Mouse (Mus musculus): Measurements from ENCODE around the gene Rnf148. TPM values are rescaled to one million over a fixed set of nuclear protein-coding genes. Genes with fewer than 3 reads are reported as not detected.

Rnf148 gene
- polyA plus RNA-seq (2014; fragmentation: Nextera tagmentation; extraction: Ambion mirVana), result not detected in 2 replicates

GRCm38 (mm10) chr6:23655036-23655435 is at the start of gene Rnf148:
Gene Rnf148 (minus strand): TSS chr6:23655136.
- WGBS, result 74% methylated on average over 2 of the region's 2 CpGs
- TF ChIP-seq CTCF (IDR thresholded peaks at IDR 0.05; ENCODE audit: low read depth), result no peak

DNA sequence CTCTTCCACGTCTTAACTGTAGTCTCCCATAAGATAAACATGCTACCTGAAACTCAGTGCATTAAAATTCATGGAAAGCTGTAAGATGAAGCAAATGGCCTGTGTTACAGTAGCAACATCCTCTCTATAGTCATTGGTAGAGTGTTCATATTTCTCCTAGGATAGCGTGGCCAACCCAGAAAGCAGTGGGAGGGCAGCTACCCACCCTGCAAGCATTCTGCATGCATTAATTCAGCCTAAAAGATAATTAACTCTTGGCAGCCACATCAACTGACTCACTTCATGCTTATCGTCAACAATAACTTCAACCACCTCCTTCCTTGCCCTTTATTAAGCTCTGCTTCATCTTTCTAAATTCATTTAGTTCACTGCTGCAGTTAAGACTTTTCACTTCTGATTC is 45.9 kb upstream of the Rnf148 start:
- ATAC-seq (ENCODE audit: insufficient read depth), result no peak
- no peak for DNase-seq
- no peaks in the 10 kb centered on the region for H3K36me3 ChIP-seq (ENCODE audit: insufficient read depth)

More at GRCm38 (mm10) chr6:23655036-23655435, at the start of gene Rnf148:
- DNase-seq (no peak), ATAC-seq (ENCODE audit: insufficient read depth) (no peak)
- H3K27ac ChIP-seq (ENCODE audit: low read depth), result no peak within 1 kb of the TSS
- no peaks in the 10 kb centered on the region for H3K36me3 ChIP-seq (ENCODE audit: insufficient read depth)
- no peak within 1 kb of the TSS for H3K9ac ChIP-seq
- no peaks in the 10 kb centered on the region for H3K9me3 ChIP-seq (ENCODE audit: low read depth, low read length)
- H3K27me3 ChIP-seq (ENCODE audit: insufficient read depth, low read length), result no peaks in the 10 kb centered on the region
- no peaks in the 10 kb centered on the region for H3K4me1 ChIP-seq (ENCODE audit: insufficient read depth)
- no peak within 1 kb of the TSS for H3K4me2 ChIP-seq
- H3K4me3 ChIP-seq (ENCODE audit: low read depth, low read length), result no peak within 1 kb of the TSS

DNA sequence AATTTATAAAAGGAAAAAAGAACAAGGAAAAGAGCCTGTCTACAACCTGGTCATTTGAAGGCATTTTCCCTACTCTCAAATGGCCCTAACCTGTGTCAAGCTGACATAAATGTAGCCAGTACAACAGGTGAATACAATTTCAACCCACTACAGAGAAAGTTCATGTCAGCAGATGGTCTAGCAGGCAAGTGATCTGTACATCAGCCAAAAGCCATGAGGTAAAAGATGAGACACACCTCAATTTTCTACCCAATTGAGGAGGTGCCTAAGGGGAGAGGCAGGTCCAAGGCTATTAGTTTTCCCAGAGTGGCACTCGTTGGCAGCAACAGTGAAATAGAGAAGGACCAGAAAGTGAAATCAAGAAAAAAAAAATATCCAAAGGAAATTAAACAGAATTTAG is 23.2 kb upstream of the Rnf148 start:
- Histone ChIP-seq H3K4me2 (no peak overlapping the region), H3K27ac (ENCODE audit: low read depth) (no peak overlapping the region), H3K9me3 (ENCODE audit: low read depth, low read length) (no peaks in the 10 kb centered on the region), H3K4me1 (ENCODE audit: insufficient read depth) (no peaks in the 10 kb centered on the region), H3K27me3 (ENCODE audit: insufficient read depth, low read length) (no peaks in the 10 kb centered on the region), H3K4me3 (ENCODE audit: low read depth, low read length) (no peak overlapping the region), H3K9ac (no peak overlapping the region), H3K36me3 (ENCODE audit: insufficient read depth) (no peaks in the 10 kb centered on the region)
- whole genome bisulfite sequencing, result 50% methylated on average over 1 of the region's 1 CpGs
- ATAC-seq (ENCODE audit: insufficient read depth) (no peak), DNase-seq (no peak)
- TF ChIP-seq CTCF (IDR thresholded peaks at IDR 0.05; ENCODE audit: low read depth), result no peak

More for the DNA sequence above, 45.9 kb upstream of the Rnf148 start:
- Histone ChIP-seq H3K4me2 (no peak overlapping the region), H3K4me3 (ENCODE audit: low read depth, low read length) (no peak overlapping the region), H3K27me3 (ENCODE audit: insufficient read depth, low read length) (no peaks in the 10 kb centered on the region), H3K4me1 (ENCODE audit: insufficient read depth) (no peaks in the 10 kb centered on the region), H3K9me3 (ENCODE audit: low read depth, low read length) (no peaks in the 10 kb centered on the region), H3K27ac (ENCODE audit: low read depth) (no peak overlapping the region), H3K9ac (no peak overlapping the region)
- WGBS, result 62% methylated on average over 3 of the region's 3 CpGs
- no peak for TF ChIP-seq CTCF (IDR thresholded peaks at IDR 0.05; ENCODE audit: low read depth)

GRCm38 (mm10) chr6:23650205-23650604 is 4.7 kb downstream of the Rnf148 start, which contains the start of gene Rnf133:
Gene Rnf133 (minus strand): TSS chr6:23650305.
- 62% methylated on average over 2 of the region's 2 CpGs for WGBS
- ATAC-seq (ENCODE audit: insufficient read depth), result no peak

DNA sequence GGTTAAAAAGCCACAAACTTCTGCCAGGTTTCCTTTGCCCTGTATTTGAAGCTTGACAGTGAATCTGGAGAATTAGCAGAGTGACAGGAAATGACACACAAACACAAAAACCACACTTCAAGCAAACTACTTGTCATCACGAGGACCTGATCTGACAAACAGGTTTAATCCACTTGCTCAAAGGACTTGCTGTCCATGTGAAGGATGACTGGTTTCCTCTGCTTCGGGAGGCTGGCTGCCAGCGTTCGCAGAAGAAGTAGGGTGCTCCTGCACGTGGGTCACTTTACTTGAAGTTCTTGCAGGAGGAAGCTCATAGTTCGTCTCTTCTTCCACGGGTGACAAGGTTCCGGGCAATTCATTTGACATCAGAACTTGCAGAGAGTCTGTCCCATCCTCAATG is 6.2 kb downstream of the Rnf148 start:
- ATAC-seq (ENCODE audit: insufficient read depth) (no peak), DNase-seq (no peak)
- no peaks in the 10 kb centered on the region for H3K9me3 ChIP-seq (ENCODE audit: low read depth, low read length)
- no peaks in the 10 kb centered on the region for H3K4me1 ChIP-seq (ENCODE audit: insufficient read depth)
- WGBS, result 55% methylated on average over 8 of the region's 8 CpGs
- no peak for TF ChIP-seq CTCF (IDR thresholded peaks at IDR 0.05; ENCODE audit: low read depth)
- H3K9ac ChIP-seq, result no peak overlapping the region
- H3K36me3 ChIP-seq (ENCODE audit: insufficient read depth), result no peaks in the 10 kb centered on the region
- no peak overlapping the region for H3K27ac ChIP-seq (ENCODE audit: low read depth)
- H3K4me3 ChIP-seq (ENCODE audit: low read depth, low read length), result no peak overlapping the region
- no peak overlapping the region for H3K4me2 ChIP-seq
- H3K27me3 ChIP-seq (ENCODE audit: insufficient read depth, low read length), result no peaks in the 10 kb centered on the region

More at GRCm38 (mm10) chr6:23650205-23650604, 4.7 kb downstream of the Rnf148 start, which contains the start of gene Rnf133:
- no peak for DNase-seq
- H3K4me3 ChIP-seq (ENCODE audit: low read depth, low read length), result no peak within 1 kb of the TSS
- no peak within 1 kb of the TSS for H3K27ac ChIP-seq (ENCODE audit: low read depth)
- H3K9me3 ChIP-seq (ENCODE audit: low read depth, low read length), result no peaks in the 10 kb centered on the region
- H3K4me1 ChIP-seq (ENCODE audit: insufficient read depth), result no peaks in the 10 kb centered on the region
- H3K4me2 ChIP-seq, result no peak within 1 kb of the TSS
- TF ChIP-seq CTCF (IDR thresholded peaks at IDR 0.05; ENCODE audit: low read depth), result no peak
- H3K9ac ChIP-seq, result no peak within 1 kb of the TSS
- H3K36me3 ChIP-seq (ENCODE audit: insufficient read depth), result no peaks in the 10 kb centered on the region
- H3K27me3 ChIP-seq (ENCODE audit: insufficient read depth, low read length), result no peaks in the 10 kb centered on the region

GRCm38 (mm10) chr6:23647627-23648247 is 7.2 kb downstream of the Rnf148 start:
- TF ChIP-seq CTCF (IDR thresholded peaks at IDR 0.05; ENCODE audit: low read depth), result no peak
- Histone ChIP-seq H3K4me2 (no peak overlapping the region), H3K36me3 (ENCODE audit: insufficient read depth) (no peaks in the 10 kb centered on the region), H3K27ac (ENCODE audit: low read depth) (peak overlapping the region; percentile 5; the same call in 1 of the 2 replicates), H3K9me3 (ENCODE audit: low read depth, low read length) (no peaks in the 10 kb centered on the region), H3K27me3 (ENCODE audit: insufficient read depth, low read length) (no peaks in the 10 kb centered on the region), H3K9ac (no peak overlapping the region), H3K4me1 (ENCODE audit: insufficient read depth) (no peaks in the 10 kb centered on the region), H3K4me3 (ENCODE audit: low read depth, low read length) (no peak overlapping the region)
- peak; percentile 90 for DNase-seq
- WGBS, result 49% methylated on average over 7 of the region's 7 CpGs
- ATAC-seq (ENCODE audit: insufficient read depth), result peak; percentile 84

DNA sequence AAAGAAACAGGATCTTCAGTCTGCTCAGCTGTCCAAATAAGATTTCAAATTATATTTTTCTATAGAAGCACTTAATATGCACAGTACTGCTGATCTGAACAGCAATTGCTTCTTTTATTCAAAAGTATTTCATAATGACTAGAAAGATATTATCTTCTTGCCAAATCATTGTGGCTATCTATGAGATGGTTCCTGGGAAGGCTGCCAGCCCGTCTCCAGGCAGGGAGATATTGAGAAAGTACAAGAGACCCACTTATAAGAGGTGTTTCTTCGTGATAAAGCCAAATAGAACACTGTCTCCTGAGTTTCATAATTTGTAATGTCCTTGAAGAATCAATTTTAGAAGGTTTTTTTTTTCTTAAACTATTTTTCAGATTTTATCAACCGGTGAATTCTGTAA is 17.9 kb downstream of the Rnf148 start:
- H3K4me1 ChIP-seq (ENCODE audit: insufficient read depth), result no peaks in the 10 kb centered on the region
- no peak overlapping the region for H3K9ac ChIP-seq
- no peak for DNase-seq
- H3K4me3 ChIP-seq (ENCODE audit: low read depth, low read length), result no peak overlapping the region
- no peak for ATAC-seq (ENCODE audit: insufficient read depth)
- no peak for TF ChIP-seq CTCF (IDR thresholded peaks at IDR 0.05; ENCODE audit: low read depth)
- H3K27ac ChIP-seq (ENCODE audit: low read depth), result no peak overlapping the region
- WGBS, result 54% methylated on average over 3 of the region's 3 CpGs
- H3K4me2 ChIP-seq, result no peak overlapping the region
- H3K9me3 ChIP-seq (ENCODE audit: low read depth, low read length), result no peaks in the 10 kb centered on the region
- no peaks in the 10 kb centered on the region for H3K36me3 ChIP-seq (ENCODE audit: insufficient read depth)
- no peaks in the 10 kb centered on the region for H3K27me3 ChIP-seq (ENCODE audit: insufficient read depth, low read length)

All from lung, embryonic 14.5 days (tissue).